Mouse (Mus musculus) E14TG2a.4 (cell line): ENCODE measurements around the gene Armc9.

Experiments
- H3K27me3 ChIP-seq: 2 replicates; pipeline ENCODE4 v1.6.1; 2014; ENCODE audit warnings: low read length, control low read depth; ENCODE audit not compliant: insufficient read depth
- H3K36me3 ChIP-seq: 2 replicates; pipeline ENCODE4 v1.6.1; 2014; ENCODE audit warnings: low read length, control low read depth; ENCODE audit not compliant: insufficient read depth
- H3K4me1 ChIP-seq: replicated peaks from 2 replicates; pipeline ENCODE4 v1.6.1; 2014; ENCODE audit warnings: low read depth, low read length, control low read depth
- H3K4me3 ChIP-seq: replicated peaks from 2 replicates; pipeline ENCODE4 v1.5.1; 2014; ENCODE audit warnings: mild to moderate bottlenecking, low read length
- H3K9me3 ChIP-seq: 2 replicates; pipeline ENCODE4 v1.6.1; 2014; ENCODE audit warnings: low read length, control low read depth
- CTCF ChIP-seq: conservative IDR thresholded peaks from 2 replicates; pipeline ENCODE4 v1.5.1; 2014; ENCODE audit warnings: low read length
- NANOG ChIP-seq: IDR thresholded peaks from 2 replicates; pipeline ENCODE4 v1.6.1; 2014; ENCODE audit warnings: borderline replicate concordance, low read length, mixed read lengths
- POU5F1 ChIP-seq: IDR thresholded peaks from 2 replicates; pipeline ENCODE4 v1.6.1; 2014; ENCODE audit warnings: low read length, borderline replicate concordance

Gene Armc9

DNA sequence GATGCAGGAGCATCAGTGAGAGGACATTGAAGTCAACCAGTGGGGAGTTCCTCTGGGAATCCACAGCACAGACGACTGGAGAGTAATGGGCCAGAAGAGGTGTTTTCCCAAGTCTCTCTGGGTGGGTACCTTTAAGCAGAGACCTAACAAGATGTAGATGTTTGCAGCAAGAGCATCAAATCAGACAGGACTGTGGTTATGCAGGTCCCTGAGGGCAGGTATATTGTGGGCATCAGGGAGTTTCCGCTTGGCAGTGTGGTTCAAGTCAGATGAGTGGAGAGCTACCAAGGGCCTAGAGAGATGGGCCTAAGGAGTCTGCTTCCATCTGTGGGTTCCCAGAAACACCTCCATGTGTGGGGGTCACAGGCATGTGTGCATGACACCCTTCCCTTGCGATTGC lies 1.5 kb downstream of the Armc9 start:
- Histone ChIP-seq H3K27me3 (no peaks in the 10 kb centered on the region), H3K9me3 (peaks cover 8% of the 10 kb centered on the region), H3K4me3 (no peak overlapping the region), H3K36me3 (peaks cover 43% of the 10 kb centered on the region), H3K4me1 (peaks cover 18% of the 10 kb centered on the region)
- TF ChIP-seq POU5F1 (no peak), NANOG (no peak), CTCF (no peak)

DNA sequence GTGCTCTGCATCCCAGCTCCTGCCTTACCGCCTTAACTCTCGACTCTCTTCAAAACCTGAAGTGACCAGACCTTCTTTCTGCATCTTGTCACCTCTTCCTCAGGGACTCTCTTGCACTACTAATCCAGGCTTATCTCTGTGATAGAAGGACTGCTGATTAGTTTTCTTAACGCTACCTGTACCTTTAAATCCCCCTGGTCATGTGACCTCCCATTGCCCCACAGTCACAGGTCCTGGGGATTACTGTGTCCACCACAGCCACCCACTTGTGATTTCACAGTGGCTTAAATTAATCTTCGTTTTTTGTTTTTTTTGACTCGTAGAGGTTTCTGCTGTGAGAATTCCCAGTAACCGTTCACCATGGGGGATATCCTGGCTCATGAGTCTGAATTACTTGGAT lies 2.0 kb downstream of the Armc9 start:
- H3K4me3 ChIP-seq = no peak overlapping the region
- H3K4me1 ChIP-seq = peaks cover 18% of the 10 kb centered on the region
- TF ChIP-seq POU5F1 (no peak), CTCF (no peak), NANOG (no peak)
- peaks cover 8% of the 10 kb centered on the region for H3K9me3 ChIP-seq
- H3K27me3 ChIP-seq = no peaks in the 10 kb centered on the region
- H3K36me3 ChIP-seq = peaks cover 48% of the 10 kb centered on the region

DNA sequence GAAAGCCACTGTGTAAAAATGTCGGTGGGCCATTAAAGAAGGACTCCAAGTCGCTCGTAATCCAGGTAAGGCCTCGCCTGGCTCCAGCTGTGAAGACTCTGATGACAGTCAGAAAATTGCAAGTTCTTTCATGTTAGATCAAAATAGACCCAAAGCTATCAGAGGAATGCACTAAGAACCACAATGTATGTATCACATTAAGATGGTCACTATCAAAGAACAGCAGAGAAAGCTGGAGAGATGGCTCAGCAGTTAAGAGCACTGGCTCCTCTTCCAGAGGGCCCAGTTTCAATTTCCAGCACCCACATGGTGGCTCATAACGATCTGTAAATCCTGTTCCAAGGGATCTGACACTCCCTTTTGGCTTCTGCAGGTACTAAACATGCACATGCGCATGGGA lies 5.5 kb downstream of the Armc9 start:
- H3K36me3 ChIP-seq = peaks cover 78% of the 10 kb centered on the region

GRCm38 (mm10) chr1:86160479-86160878 lies 5.9 kb downstream of the Armc9 start:
- H3K4me1 ChIP-seq = peaks cover 13% of the 10 kb centered on the region
- H3K27me3 ChIP-seq = no peaks in the 10 kb centered on the region
- H3K36me3 ChIP-seq = peaks cover 82% of the 10 kb centered on the region
- no peak overlapping the region for H3K4me3 ChIP-seq
- H3K9me3 ChIP-seq = no peaks in the 10 kb centered on the region
- TF ChIP-seq POU5F1 = no peak
- TF ChIP-seq CTCF = no peak
- TF ChIP-seq NANOG = no peak

More for the DNA sequence above, 5.5 kb downstream of the Armc9 start:
- Histone ChIP-seq H3K27me3 (no peaks in the 10 kb centered on the region), H3K4me3 (no peak overlapping the region), H3K4me1 (peaks cover 18% of the 10 kb centered on the region), H3K9me3 (no peaks in the 10 kb centered on the region)
- TF ChIP-seq CTCF (no peak), NANOG (no peak), POU5F1 (no peak)

DNA sequence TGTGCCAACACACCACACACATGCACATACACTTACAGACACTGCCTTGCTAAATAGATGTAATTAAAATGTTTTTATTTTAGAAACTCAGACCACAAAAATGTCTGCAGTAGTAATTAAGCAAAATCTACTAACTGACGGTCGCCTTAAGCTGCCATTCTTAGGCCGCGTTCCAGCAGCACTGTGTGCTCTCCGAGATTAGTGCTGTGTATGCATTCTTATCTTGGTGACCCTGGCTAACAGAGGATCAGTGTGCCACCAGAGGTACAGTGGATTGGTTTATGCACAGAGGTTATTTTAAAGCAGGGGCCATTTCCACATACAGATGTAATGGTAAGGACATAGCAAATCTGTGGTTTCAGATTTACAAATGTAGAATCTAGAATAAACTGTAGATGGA lies 6.5 kb downstream of the Armc9 start:
- Histone ChIP-seq H3K27me3 (no peaks in the 10 kb centered on the region), H3K4me1 (peaks cover 8% of the 10 kb centered on the region; the same call in 1 of the 2 replicates), H3K36me3 (peaks cover 86% of the 10 kb centered on the region), H3K4me3 (no peak overlapping the region), H3K9me3 (no peaks in the 10 kb centered on the region)
- no peak for TF ChIP-seq CTCF
- no peak for TF ChIP-seq NANOG
- no peak for TF ChIP-seq POU5F1

- no peaks in the 10 kb centered on the region; the same call in 1 of the 2 replicates for H3K9me3 ChIP-seq
- H3K4me3 ChIP-seq = no peak overlapping the region
- TF ChIP-seq NANOG (no peak), CTCF (no peak), POU5F1 (no peak)
- H3K36me3 ChIP-seq = peaks cover 67% of the 10 kb centered on the region
- H3K4me1 ChIP-seq = 0 out of 2 replicates have a peak, but pooled peaks cover 4% of the 10 kb centered on the region
- H3K27me3 ChIP-seq = no peaks in the 10 kb centered on the region
Observed at GRCm38 (mm10) chr1:86174602-86175001, 20.0 kb downstream of the Armc9 start.

DNA sequence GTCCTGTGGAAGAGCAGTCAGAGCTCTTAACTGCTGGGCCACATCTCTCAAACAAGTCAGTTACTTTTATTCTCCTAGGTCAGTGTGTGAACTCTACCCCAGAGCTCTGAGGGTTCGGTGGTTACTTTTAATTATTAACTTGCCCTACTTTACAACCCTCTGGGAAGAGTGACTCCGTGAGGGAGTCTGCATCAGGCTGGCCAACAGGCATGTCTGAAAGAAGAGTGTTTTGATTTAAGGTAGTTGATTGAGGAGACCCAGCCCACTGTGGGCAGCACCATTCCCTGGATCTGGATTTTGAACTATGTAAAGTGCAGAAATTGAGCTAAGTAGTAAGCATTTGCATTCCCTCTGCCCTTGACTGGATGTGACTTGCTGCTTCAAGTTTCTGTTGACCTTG lies 21.5 kb downstream of the Armc9 start:
- Histone ChIP-seq H3K9me3 (no peaks in the 10 kb centered on the region; the same call in 1 of the 2 replicates), H3K27me3 (no peaks in the 10 kb centered on the region), H3K4me1 (peaks cover 11% of the 10 kb centered on the region), H3K4me3 (no peak overlapping the region), H3K36me3 (peaks cover 70% of the 10 kb centered on the region)
- TF ChIP-seq POU5F1 (no peak), CTCF (no peak), NANOG (no peak)

GRCm38 (mm10) chr1:86178462-86179253 lies 24.1 kb downstream of the Armc9 start:
- H3K4me1 ChIP-seq = peaks cover 32% of the 10 kb centered on the region
- H3K36me3 ChIP-seq = peaks cover 66% of the 10 kb centered on the region
- TF ChIP-seq CTCF = peak; percentile 98
- TF ChIP-seq NANOG = no peak
- no peak overlapping the region for H3K4me3 ChIP-seq
- H3K27me3 ChIP-seq = no peaks in the 10 kb centered on the region
- H3K9me3 ChIP-seq = no peaks in the 10 kb centered on the region; the same call in 1 of the 2 replicates
